Mouse (Mus musculus) liver, embryonic 14.5 days (tissue): ENCODE measurements around the gene Slc12a6.

ENCODE experiments used
- CTCF ChIP-seq: IDR thresholded peaks from 2 replicates; pipeline ENCODE4 v1.5.1; 2016; ENCODE audit warnings: antibody characterized with exemption, low read depth, control low read depth
- EP300 ChIP-seq: IDR thresholded peaks from 2 replicates; pipeline ENCODE4 v1.6.1; 2016; ENCODE audit warnings: antibody characterized with exemption, low read depth

GRCm38 (mm10) chr2:112264364-112264763 is 1.3 kb upstream of the Slc12a6 start:
- no peak for TF ChIP-seq CTCF
- TF ChIP-seq EP300: no peak
